Mouse (Mus musculus) limb, embryonic 13.5 days (tissue): ENCODE results near the gene Fam196b. TPM values are rescaled to one million over a fixed set of nuclear protein-coding genes. Genes with fewer than 3 reads are reported as not detected.

Source experiments
- ATAC-seq: fragments of 200-750 bp; cut with Nextera tagmentation; 2 replicates; pipeline ENCODE4 v1.8.0; 2017; ENCODE audit warnings: low read depth, moderate number of reproducible peaks, moderate TSS enrichment; ENCODE audit not compliant: low FRiP score
- H3K27ac ChIP-seq: fragments of 300-500 bp; sonication (generic); 2 replicates; pipeline ENCODE4 v1.5.1; 2015; ENCODE audit warnings: inconsistent platforms, mild to moderate bottlenecking, moderate library complexity
- H3K27me3 ChIP-seq: fragments of 300-500 bp; sonication (generic); 2 replicates; pipeline ENCODE4 v1.6.1; 2015; ENCODE audit warnings: mild to moderate bottlenecking, inconsistent platforms
- H3K36me3 ChIP-seq: fragments of 300-500 bp; sonication (generic); 2 replicates; pipeline ENCODE4 v1.6.1; 2015; ENCODE audit warnings: inconsistent platforms, mild to moderate bottlenecking, moderate library complexity
- H3K4me1 ChIP-seq: fragments of 300-500 bp; sonication (generic); 2 replicates; pipeline ENCODE4 v1.6.1; 2015; ENCODE audit warnings: inconsistent platforms
- H3K4me2 ChIP-seq: fragments of 300-500 bp; sonication (generic); replicated peaks from 2 replicates; pipeline ENCODE4 v1.6.1; 2015; ENCODE audit warnings: inconsistent platforms, mild to moderate bottlenecking, moderate library complexity
- H3K4me3 ChIP-seq: fragments of 300-500 bp; sonication (generic); 2 replicates; pipeline ENCODE4 v1.5.1; 2015; ENCODE audit warnings: moderate library complexity, mild to moderate bottlenecking, inconsistent platforms
- H3K9ac ChIP-seq: fragments of 300-500 bp; sonication (generic); 2 replicates; pipeline ENCODE4 v1.6.1; 2015; ENCODE audit warnings: mild to moderate bottlenecking, inconsistent platforms
- H3K9me3 ChIP-seq: fragments of 300-500 bp; sonication (generic); 2 replicates; pipeline ENCODE4 v1.6.1; 2016; ENCODE audit warnings: inconsistent platforms
- WGBS: fragments of 180-500 bp; shearing (Covaris S2); methylation state at CpG from one replicate; pipeline ENCODE4 v1.1.7; 2015; 5-methylcytosine and 5-hydroxymethylcytosine counted together
- polyA plus RNA-seq: library from polyadenylated mRNA; unstranded; fragments of >200 nt; fragmentation: Nextera tagmentation; extraction: Ambion mirVana; gene quantifications from 2 replicates; pipeline ENCODE4 v1.2.1, GENCODE M21; 2015

Fam196b gene
- polyA plus RNA-seq, 1 experiment from 2014 or later, result 2.1 TPM

DNA sequence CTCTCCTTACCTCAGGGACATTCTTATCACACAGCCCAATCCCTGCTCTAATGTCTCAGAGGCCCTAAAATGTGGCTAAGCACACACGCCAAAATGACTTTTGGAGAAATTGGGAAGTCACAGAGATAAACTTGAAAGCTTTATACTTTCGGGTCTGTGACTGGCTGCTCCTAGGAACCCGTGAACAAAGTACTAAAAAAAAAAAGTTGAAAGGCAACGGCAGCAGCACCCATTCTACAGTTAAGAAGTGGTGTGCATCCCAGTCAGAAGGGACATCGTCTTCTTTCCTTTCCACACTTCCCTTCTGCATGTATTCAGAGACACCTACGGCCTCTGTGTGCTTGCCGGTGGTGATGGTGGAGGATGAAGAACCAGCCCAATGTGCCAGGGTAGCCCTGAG lies 14.6 kb upstream of the Fam196b start:
- H3K9ac ChIP-seq, result no peak overlapping the region
- H3K27ac ChIP-seq, result no peak overlapping the region
- no peak for ATAC-seq

DNA sequence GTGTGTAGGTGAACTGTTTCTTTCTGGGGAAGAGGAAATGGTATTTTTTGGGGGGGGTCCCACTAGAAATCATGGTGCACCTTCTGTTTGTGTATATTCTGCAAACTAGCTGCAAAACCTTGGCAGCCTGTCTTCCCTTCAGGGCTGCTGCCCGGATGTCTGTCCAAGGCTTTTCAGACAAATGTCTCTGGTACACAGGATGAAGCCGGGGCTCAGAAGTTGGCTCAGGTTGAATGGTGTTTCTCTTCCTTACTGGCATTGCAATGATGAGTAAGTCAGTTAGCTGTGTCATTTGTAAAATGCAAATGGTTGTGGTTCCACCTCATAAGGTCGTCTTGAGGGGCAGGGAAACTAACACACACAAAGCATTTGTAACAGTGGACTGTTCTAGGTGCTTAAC lies 8.4 kb upstream of the Fam196b start:
- H3K4me1 ChIP-seq, result 0 out of 2 replicates have a peak, but pooled peaks cover 5% of the 10 kb centered on the region
- H3K4me3 ChIP-seq, result no peak overlapping the region
- no peak overlapping the region for H3K9ac ChIP-seq
- ATAC-seq, result no peak
- no peaks in the 10 kb centered on the region for H3K36me3 ChIP-seq
- WGBS, result 81% methylated on average over 3 of the region's 3 CpGs
- no peaks in the 10 kb centered on the region for H3K27me3 ChIP-seq
- no peak overlapping the region for H3K27ac ChIP-seq
- H3K9me3 ChIP-seq, result no peaks in the 10 kb centered on the region
- no peak overlapping the region for H3K4me2 ChIP-seq

More for the DNA sequence above, 14.6 kb upstream of the Fam196b start:
- WGBS, result 82% methylated on average over 7 of the region's 7 CpGs
- no peak overlapping the region for H3K4me2 ChIP-seq
- 0 out of 2 replicates have a peak, but pooled peaks cover 5% of the 10 kb centered on the region for H3K4me1 ChIP-seq
- H3K36me3 ChIP-seq, result no peaks in the 10 kb centered on the region
- H3K4me3 ChIP-seq, result no peak overlapping the region
- no peaks in the 10 kb centered on the region for H3K9me3 ChIP-seq
- H3K27me3 ChIP-seq, result no peaks in the 10 kb centered on the region

DNA sequence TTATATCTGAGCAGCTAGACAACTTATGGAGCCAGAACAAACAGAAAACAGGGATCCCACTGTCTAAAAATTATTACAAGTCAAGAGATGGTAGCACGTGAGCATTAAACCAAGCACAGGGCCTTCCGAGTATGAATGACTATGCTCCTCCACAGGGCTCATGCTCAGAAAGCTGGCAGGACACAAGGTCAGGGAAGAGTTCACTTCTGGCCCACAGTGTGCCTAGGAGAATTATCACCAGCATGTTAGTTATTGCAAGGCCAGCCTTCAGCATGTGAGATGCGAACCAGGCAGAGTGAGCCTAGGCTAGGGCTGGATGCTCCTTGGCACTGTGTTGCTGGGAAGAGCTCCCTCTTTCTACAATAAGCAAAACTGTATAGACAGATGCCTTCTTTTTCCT lies 5.9 kb upstream of the Fam196b start:
- Histone ChIP-seq H3K36me3 (no peaks in the 10 kb centered on the region), H3K27ac (no peak overlapping the region), H3K27me3 (peaks cover 2% of the 10 kb centered on the region; the same call in 1 of the 2 replicates), H3K4me3 (no peak overlapping the region), H3K4me1 (peaks cover 8% of the 10 kb centered on the region; the same call in 1 of the 2 replicates), H3K4me2 (no peak overlapping the region), H3K9me3 (no peaks in the 10 kb centered on the region), H3K9ac (no peak overlapping the region)
- WGBS, result 91% methylated on average over 3 of the region's 3 CpGs
- ATAC-seq, result no peak

DNA sequence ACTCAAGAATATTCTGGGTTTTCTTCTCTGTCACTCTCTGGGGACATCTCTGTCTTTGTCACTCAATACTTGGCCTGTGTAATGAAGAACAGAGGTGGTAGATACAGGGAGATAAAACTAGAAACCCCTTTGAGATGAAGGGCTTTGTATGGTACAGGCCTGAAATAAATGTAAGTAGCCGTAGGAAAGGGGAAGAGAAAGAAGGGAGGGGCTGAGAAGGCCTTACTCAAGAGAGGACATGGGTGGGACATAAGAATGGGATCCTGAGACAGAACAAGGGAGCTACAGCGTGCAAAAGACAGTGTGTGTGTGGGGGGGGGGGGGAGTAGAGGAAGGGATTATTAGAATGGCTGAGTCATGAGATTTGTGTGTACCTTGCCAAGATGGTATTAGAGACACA lies 5.3 kb upstream of the Fam196b start:
- H3K4me3 ChIP-seq, result no peak overlapping the region
- H3K4me1 ChIP-seq, result peaks cover 8% of the 10 kb centered on the region; the same call in 1 of the 2 replicates
- H3K9ac ChIP-seq, result no peak overlapping the region
- no peak overlapping the region for H3K4me2 ChIP-seq
- no peak overlapping the region for H3K27ac ChIP-seq
- no peak for ATAC-seq
- no peaks in the 10 kb centered on the region for H3K9me3 ChIP-seq
- H3K27me3 ChIP-seq, result peaks cover 2% of the 10 kb centered on the region; the same call in 1 of the 2 replicates
- 71% methylated on average over 2 of the region's 2 CpGs for WGBS
- no peaks in the 10 kb centered on the region for H3K36me3 ChIP-seq

DNA sequence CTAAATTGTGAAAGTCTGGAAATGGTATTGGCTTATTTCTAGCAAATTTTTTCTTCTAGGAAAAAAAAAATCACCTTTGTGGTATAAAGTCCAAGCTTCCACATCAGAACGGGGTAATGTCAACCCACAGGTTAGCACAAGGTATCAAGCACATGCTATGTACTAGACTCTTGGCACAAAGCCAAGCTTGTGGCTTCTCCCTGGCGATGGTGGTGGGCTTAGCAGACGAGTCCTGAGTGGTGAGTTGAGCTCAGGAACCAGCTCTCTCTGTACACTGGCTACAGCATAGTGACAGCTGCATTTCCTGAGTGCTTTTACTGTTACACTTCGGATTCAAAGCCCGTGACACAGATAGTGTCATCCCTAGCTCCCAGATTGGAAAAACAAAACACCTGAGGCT lies 2.9 kb upstream of the Fam196b start:
- peaks cover 2% of the 10 kb centered on the region; the same call in 1 of the 2 replicates for H3K27me3 ChIP-seq
- H3K4me2 ChIP-seq, result no peak overlapping the region
- no peak for ATAC-seq
- H3K9ac ChIP-seq, result no peak overlapping the region
- H3K9me3 ChIP-seq, result no peaks in the 10 kb centered on the region
- H3K4me1 ChIP-seq, result peaks cover 24% of the 10 kb centered on the region
- no peak overlapping the region for H3K4me3 ChIP-seq
- H3K27ac ChIP-seq, result no peak overlapping the region
- WGBS, result 59% methylated on average over 5 of the region's 5 CpGs
- H3K36me3 ChIP-seq, result no peaks in the 10 kb centered on the region

DNA sequence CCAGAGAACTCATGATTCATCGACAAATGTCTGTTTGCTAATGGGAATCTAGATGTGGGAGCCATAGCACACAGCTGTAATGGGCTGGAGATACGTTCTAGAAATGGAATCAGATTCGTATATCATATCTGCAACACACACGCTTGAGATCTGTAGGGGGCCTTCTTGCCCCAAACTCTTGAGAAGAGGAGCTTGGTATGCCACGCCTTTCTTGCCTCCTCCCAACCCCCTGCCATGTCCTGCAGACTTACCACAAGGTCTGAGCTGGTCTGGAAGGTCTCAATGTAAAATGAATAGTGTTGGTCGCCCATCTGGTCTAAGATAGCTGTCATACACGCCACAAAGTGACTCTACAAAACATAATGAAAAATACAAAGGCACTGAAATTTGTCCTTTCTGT lies 2.4 kb upstream of the Fam196b start:
- ATAC-seq, result no peak
- no peak overlapping the region for H3K27ac ChIP-seq
- 73% methylated on average over 7 of the region's 7 CpGs for WGBS
- no peak overlapping the region for H3K4me3 ChIP-seq
- H3K36me3 ChIP-seq, result no peaks in the 10 kb centered on the region
- H3K4me2 ChIP-seq, result no peak overlapping the region
- H3K9ac ChIP-seq, result no peak overlapping the region
- peaks cover 2% of the 10 kb centered on the region; the same call in 1 of the 2 replicates for H3K27me3 ChIP-seq
- H3K9me3 ChIP-seq, result no peaks in the 10 kb centered on the region
- peaks cover 27% of the 10 kb centered on the region for H3K4me1 ChIP-seq

DNA sequence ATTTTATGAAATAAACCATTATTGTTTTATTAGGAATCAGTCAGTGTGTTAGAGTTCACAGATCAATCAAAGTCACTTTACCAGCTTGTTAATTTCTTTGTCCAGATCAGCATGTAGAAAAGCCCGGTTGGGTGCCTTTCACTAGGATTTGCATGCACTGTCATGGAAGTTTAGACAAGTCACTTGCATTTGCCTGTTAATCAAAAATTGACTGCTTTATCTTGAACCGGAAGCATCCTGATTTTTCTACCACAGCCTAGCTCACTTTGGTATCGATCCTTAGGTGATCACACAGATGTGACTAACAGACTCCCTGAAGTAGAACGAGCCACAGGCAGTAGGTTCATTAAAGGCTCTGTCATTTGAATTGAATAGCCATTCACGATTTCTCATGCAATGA lies 761 bp downstream of the Fam196b start:
- H3K4me3 ChIP-seq, result peak overlapping the region; percentile 41
- peaks cover 2% of the 10 kb centered on the region; the same call in 1 of the 2 replicates for H3K27me3 ChIP-seq
- no peak overlapping the region for H3K9ac ChIP-seq
- 33% methylated on average over 5 of the region's 5 CpGs for WGBS
- no peak for ATAC-seq
- H3K27ac ChIP-seq, result no peak overlapping the region
- no peaks in the 10 kb centered on the region for H3K9me3 ChIP-seq
- H3K36me3 ChIP-seq, result no peaks in the 10 kb centered on the region
- peak overlapping the region; percentile 65 for H3K4me2 ChIP-seq
- peaks cover 27% of the 10 kb centered on the region for H3K4me1 ChIP-seq

DNA sequence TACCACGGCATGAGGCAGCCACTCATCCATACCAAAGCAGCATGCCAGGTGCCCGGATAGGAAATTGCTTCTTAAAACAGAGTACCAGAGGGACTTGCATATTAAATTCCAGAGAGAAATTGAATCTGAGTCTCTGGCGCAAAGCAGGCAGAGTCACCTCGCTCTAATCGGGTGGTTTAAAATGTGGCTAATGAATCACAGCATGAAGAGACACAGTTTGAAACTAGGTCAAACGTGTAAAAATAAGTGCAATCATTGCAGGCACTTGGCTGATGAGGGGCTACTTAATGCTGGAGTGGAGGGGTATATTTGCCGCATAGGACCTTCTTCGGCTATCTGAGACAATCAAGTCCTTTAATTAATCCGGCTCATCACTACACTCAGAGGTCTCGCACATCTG lies 1.6 kb downstream of the Fam196b start:
- peaks cover 2% of the 10 kb centered on the region; the same call in 1 of the 2 replicates for H3K27me3 ChIP-seq
- H3K9ac ChIP-seq, result no peak overlapping the region
- H3K36me3 ChIP-seq, result no peaks in the 10 kb centered on the region
- no peak overlapping the region for H3K27ac ChIP-seq
- WGBS, result 44% methylated on average over 10 of the region's 10 CpGs
- H3K4me3 ChIP-seq, result peak overlapping the region; percentile 41; the same call in 1 of the 2 replicates
- H3K4me1 ChIP-seq, result peaks cover 27% of the 10 kb centered on the region
- H3K9me3 ChIP-seq, result no peaks in the 10 kb centered on the region
- H3K4me2 ChIP-seq, result peak overlapping the region; percentile 65
- no peak for ATAC-seq

DNA sequence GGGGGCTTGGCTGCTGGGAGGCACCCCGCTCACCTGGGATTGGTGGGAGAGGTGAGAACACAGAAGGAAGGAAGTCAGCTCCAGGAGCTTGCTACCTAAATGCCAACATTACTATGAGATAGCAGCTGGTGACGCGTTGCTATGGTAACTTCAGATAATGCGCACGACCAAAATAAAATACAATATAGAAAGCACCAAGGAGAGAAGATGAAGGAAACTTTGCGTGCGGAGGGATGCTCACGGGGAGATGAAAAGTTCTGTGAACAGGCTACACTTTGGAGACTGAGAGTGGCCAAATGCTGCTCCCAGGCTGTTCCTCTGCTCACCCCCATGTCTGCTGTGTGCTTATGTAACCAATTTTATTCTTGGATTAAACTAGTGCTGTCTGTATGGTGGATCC lies 2.4 kb downstream of the Fam196b start:
- Histone ChIP-seq H3K4me2 (no peak overlapping the region; the same call in 1 of the 2 replicates), H3K9ac (no peak overlapping the region), H3K27me3 (peaks cover 2% of the 10 kb centered on the region; the same call in 1 of the 2 replicates), H3K4me3 (no peak overlapping the region), H3K36me3 (no peaks in the 10 kb centered on the region), H3K9me3 (no peaks in the 10 kb centered on the region), H3K4me1 (peaks cover 27% of the 10 kb centered on the region), H3K27ac (no peak overlapping the region)
- ATAC-seq, result no peak
- 82% methylated on average over 8 of the region's 8 CpGs for WGBS

DNA sequence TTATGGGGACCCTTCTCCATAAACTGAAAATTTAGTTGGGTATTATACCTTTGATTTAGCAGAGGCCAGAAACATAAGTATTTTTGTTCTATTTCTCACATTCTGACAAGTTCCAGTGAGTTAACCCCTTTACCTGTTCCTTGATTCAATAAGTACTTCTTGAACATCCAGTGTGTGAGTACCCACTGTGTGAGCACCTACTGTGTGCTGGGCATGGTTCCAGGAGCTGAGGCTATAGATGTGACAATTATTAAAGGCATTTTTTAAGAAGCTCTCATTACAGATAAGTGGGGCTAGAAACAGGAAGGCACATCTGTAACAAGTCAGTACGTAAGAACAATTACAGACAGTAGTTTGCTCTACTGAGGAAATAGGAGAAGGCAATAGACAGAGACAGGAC lies 4.7 kb downstream of the Fam196b start:
- Histone ChIP-seq H3K4me2 (no peak overlapping the region), H3K4me1 (peaks cover 19% of the 10 kb centered on the region), H3K27ac (no peak overlapping the region), H3K36me3 (no peaks in the 10 kb centered on the region), H3K9me3 (no peaks in the 10 kb centered on the region), H3K4me3 (no peak overlapping the region), H3K9ac (no peak overlapping the region), H3K27me3 (no peaks in the 10 kb centered on the region)
- 61% methylated on average over 1 of the region's 1 CpGs for WGBS
- no peak for ATAC-seq

DNA sequence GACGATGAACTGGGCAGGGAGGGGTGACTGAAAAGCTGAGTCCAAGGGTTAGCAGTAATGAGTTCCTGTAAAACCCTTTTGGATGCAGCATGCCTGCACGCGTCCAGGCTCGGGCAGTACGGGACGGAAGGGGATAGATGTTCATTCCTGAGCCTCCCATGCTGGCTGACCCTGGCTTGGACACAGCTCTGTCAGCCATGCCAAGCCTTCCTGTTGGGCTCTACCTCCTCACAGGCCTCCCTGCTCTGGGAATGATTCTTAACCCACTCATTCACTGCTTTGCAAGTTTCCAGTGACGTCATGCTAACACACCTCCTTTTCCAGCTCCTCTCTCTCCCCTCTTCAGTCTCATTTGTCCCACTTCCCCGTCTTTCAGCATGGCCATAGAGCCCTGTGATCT lies 9.0 kb downstream of the Fam196b start:
- Histone ChIP-seq H3K27ac (no peak overlapping the region), H3K9ac (no peak overlapping the region), H3K4me1 (no peaks in the 10 kb centered on the region), H3K36me3 (no peaks in the 10 kb centered on the region), H3K9me3 (no peaks in the 10 kb centered on the region), H3K4me3 (no peak overlapping the region), H3K27me3 (no peaks in the 10 kb centered on the region), H3K4me2 (no peak overlapping the region; the same call in 1 of the 2 replicates)
- 72% methylated on average over 8 of the region's 8 CpGs for WGBS
- no peak for ATAC-seq

DNA sequence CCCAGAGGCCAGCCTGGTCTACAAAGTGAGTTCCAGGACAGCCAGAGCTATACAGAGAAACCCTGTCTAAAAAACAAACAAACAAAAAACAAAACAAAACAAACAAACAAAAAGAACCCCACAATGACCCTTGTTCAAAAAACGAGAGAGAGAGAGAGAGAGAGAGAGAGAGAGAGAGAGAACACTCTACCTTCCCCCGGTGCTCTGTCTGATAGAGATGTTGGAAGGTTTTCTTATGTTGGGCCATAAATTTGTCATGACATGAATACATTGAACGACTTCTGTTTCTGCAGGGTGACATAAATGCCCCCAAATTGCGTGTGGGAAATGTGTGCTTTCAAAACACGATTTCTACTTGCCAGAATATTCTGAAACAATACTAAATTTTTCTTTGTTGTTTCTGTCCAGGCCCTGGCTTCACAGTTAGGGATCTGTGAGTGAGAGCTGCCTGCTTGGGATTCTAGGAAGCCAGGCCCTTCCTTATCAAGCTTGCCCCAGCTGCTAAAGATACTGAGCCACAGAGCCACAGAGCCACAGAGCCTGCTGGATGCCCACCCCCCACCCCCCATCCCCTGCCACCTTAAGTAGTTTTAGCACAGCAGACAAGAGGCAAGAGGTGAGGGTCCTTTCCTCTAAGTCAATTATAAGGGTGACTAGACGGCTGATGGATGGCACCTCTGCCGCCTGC lies 17.9 kb downstream of the Fam196b start:
- H3K4me3 ChIP-seq, result no peak overlapping the region
- no peak overlapping the region for H3K4me2 ChIP-seq
- H3K36me3 ChIP-seq, result no peaks in the 10 kb centered on the region
- H3K9me3 ChIP-seq, result no peaks in the 10 kb centered on the region
- no peaks in the 10 kb centered on the region for H3K4me1 ChIP-seq
- no peak for ATAC-seq
- WGBS, result 57% methylated on average over 7 of the region's 7 CpGs
- no peak overlapping the region for H3K9ac ChIP-seq
- no peak overlapping the region for H3K27ac ChIP-seq
- H3K27me3 ChIP-seq, result no peaks in the 10 kb centered on the region

DNA sequence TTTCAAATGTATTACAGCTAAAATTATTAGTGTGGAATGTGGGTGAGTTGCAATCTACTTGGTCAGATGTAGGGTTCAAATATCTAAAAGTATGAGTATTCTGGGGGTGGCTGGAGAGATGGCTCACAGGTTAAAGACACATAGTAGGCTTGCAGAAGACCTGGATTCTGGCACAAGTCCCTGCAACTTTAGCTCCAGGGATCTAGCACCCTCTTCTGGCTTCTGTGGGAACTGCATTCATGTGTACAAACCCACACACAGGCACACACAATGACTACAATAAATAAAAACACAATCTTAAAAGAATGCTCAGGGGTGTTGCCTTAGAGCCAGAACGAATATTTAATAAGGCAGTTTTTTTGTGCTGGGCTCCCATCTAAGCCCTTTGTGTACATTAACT lies 23.3 kb downstream of the Fam196b start:
- Histone ChIP-seq H3K9ac (no peak overlapping the region), H3K27me3 (no peaks in the 10 kb centered on the region), H3K27ac (no peak overlapping the region), H3K36me3 (no peaks in the 10 kb centered on the region), H3K4me2 (no peak overlapping the region), H3K4me3 (no peak overlapping the region), H3K9me3 (no peaks in the 10 kb centered on the region), H3K4me1 (peaks cover 11% of the 10 kb centered on the region; the same call in 1 of the 2 replicates)
- 80% methylated on average over 1 of the region's 1 CpGs for WGBS
- no peak for ATAC-seq
